Mouse (Mus musculus): Measurements from ENCODE around the gene Myh15. TPM values are rescaled to one million over a fixed set of nuclear protein-coding genes. Genes with fewer than 3 reads are reported as not detected.
"Not testable (repeated sequence)": the region's sequence is repeated elsewhere in the genome, so short reads cannot be mapped to it uniquely, and the experiment has no call there.

The Myh15 gene
- total RNA-seq, 2 experiments from 2014 or later, result not detected

DNA sequence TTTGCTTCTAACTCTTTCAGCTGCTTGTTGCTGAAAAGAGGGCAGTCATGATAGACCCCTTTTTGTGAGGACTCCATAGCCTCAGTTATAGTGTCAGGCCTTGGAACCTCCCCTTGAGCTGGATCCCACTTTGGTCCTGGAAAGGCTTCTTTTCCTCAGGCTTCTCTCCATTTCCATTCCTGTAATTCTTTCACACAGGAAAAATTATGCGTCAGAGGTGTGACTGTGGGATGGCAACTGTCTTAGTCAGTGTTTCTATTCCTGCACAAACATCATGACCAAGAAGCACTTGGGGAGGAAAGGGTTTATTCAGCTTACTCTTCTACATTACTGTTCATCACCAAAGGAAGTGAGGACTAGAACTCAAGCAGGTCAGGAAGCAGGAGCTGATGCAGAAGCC, 186.2 kb downstream of the Myh15 start:
- DNase-seq (ENCODE audit: low spot score); intact Hi-C loops (cut with DNase I): not testable (repeated sequence)

Other genes with a start within 250 kb of the Myh15 start
- not detected for gene Retnlb, start 240.6 kb upstream of the Myh15 start, total RNA-seq (2021)
- gene Retnla, start 214.9 kb upstream of the Myh15 start, total RNA-seq (2021), result 1 to 10 TPM; 1.6 to 1.8 TPM
- gene Retnlg, start 184.9 kb upstream of the Myh15 start, total RNA-seq (2021), result under 1 TPM; 0.62 to 0.81 TPM
- gene Dzip3, start 63.3 kb upstream of the Myh15 start, total RNA-seq (2021), result 1 to 10 TPM; 6.6 to 9.0 TPM
- under 1 TPM; 0.75 to 0.94 TPM for gene Cip2a, start 63.3 kb upstream of the Myh15 start, total RNA-seq (2021)